Mouse (Mus musculus) R1 (cell line): Measurements from ENCODE around the gene Qpctl.
A peak's percentile ranks its signal among the peaks of the same experiment; 100 is the strongest.
"Not testable (repeated sequence)": the region's sequence is repeated elsewhere in the genome, so short reads cannot be mapped to it uniquely, and the experiment has no call there.

Experiments
- DNase-seq: peaks from one replicate; pipeline ENCODE4 v3.0.0-alpha.2; 2018; ENCODE audit warnings: low read depth, low spot score

Gene Qpctl

GRCm38 (mm10) chr7:19164189-19164588, 15.1 kb upstream of the Qpctl start:
- peak; percentile 98 for DNase-seq

DNA sequence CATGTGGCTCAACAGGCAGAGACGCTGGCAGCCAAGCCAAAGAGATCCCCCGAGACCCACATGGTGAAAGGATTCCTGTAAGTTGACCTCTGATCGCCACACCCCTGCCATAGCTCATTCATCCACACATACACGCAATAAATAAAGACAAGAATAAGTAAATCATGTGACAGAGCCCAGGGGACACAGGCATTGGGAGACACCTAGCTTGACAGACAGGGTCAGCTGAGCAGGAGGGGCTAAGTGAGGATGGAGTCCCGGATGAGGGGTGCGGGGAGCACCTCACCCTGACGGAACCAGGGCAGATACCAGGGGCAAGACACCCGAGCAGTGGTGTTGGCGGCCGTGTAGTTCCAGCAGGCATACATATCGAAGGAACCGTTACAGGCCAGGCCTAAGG, 14.7 kb upstream of the Qpctl start:
- DNase-seq, result no peak

DNA sequence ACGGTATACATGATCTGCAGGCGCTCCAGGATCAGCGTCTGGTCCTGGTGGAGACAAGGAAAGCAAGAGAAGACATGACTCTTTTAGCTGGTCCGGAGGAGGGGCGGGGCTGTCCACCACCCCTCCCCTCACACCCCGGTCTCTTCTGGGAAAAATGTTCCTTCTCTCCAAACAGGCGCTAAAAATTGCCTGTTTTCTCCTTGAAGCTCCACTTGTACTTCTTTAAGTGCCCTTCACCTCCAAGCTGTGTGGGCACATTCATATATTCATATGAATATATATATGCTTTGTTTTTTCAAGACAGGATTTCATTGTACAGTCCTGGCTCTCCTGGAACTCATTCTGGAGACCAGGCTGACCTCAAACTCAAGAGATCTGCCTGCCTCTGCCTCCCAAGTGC, 13.8 kb upstream of the Qpctl start:
- no peak for DNase-seq

DNA sequence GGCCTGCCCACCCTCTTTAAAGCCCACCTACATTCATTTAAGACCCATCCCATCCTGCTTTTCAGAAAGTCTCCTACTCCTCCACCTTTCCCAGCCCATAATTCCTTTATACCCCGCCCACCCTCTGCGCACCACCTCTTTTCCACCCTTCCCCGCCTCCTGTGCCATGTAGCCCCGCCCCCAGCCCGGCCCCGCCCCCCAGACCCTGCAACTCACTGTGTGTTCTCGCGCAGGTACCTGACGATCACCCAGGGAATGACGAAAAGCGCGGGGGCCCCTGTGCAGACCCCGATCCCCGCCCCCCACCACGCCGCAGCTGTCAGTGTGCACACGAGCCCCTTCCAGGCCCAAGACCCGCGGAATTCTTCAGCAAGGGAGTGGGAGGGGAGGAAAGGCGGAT, 11.0 kb upstream of the Qpctl start:
- DNase-seq, result peak; percentile 85

DNA sequence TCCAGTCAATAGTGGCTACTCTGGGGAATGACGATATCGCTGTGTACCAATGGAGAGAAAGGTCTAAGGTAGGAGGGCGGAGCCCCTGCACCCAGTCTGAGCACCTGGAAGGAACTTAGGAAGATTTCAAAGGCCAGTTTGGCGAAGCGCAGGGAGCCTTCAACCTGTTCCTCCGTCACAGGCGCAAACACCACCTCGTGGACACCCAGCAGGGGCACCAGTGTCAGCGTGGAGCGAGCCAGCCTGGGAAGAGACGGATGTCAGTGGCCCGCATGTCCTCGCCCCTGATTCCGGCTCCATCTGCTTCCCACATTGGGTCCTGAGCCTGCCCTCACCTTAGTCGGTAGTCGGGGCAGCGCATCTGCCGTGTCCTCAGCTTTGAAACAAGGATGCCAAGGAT, 10.3 kb upstream of the Qpctl start:
- no peak for DNase-seq

- no peak for DNase-seq
Measured at GRCm38 (mm10) chr7:19158601-19159000, 9.5 kb upstream of the Qpctl start.

DNA sequence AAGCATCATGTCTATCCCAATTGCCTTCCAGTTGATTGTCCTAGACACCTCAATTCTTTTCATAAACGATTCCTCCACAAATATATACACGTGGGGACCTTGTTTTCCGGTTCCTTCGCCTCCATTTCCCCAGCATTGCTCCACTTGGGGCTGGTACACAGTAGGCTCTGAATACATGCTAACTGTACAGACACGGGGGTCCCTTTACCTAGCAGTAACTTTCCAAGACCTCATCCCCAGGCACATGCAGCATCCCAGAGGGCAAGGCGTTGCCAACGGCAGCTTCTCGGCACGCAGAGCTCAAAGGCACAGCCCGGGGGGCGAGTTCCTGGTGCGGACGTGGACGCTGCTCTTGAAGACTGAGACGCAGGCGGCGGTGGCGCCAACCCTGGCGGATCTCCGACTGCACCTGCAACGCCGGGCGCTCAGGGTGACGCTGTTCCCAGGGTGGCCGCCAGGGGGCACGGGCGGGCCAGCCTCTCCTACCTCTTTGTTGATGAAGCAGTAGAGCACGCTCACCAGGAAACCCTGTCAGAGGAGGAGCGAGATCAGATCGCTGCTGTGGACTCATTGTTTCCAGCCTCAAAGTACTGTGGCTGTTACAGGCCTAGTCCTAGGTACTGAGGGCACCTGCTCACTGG, 8.2 kb upstream of the Qpctl start:
- DNase-seq, result peak; percentile 88

- peak; percentile 41 for DNase-seq
Measured at GRCm38 (mm10) chr7:19155825-19156475, 6.9 kb upstream of the Qpctl start.

DNA sequence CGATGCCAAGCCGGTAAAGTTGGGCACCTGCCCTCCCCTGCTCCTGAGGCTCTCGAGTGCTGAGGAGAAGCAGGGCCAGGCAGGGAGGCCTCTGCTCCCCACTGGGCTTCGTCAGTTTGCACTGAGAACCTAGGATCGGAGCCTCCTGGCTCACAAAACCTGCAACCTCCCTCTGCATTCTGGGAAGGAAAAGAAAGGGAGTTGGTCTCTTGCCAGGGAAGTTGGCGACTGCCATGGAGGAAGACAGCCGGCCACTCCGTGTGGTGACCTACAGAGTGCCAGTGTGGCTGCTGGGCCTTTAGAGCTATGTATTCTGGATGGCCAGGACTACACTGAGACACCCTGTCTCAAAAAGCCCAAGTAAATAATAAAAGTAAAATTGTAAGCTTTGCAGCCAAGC, 5.7 kb upstream of the Qpctl start:
- no peak for DNase-seq

- DNase-seq, result not testable (repeated sequence)
Measured at GRCm38 (mm10) chr7:19151121-19151520, 2.0 kb upstream of the Qpctl start.

DNA sequence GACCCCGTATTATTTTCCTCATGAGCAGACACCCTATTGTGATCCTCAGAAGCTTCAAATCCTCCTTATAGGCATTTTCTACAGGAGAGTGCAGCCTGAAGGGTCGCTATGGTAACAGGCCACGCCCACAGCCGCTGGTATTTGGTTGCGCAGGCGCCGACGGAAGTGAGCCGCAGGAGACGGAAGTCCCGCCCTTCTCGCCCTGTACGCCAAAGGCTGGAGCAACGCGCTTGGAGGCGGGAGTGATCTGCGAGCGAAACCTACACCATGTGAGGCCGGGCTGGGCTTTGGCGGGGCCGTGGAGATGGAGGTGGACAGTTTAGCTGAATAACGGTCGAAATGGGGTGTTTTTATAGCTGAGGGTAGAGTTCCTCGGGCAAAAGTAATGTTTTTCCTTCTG, 535 bp upstream of the Qpctl start, which contains the start of gene Snrpd2:
Gene Snrpd2 (plus strand): TSS at position 97 of the 400 bp plus-strand sequence.
- peak; percentile 96 for DNase-seq

DNA sequence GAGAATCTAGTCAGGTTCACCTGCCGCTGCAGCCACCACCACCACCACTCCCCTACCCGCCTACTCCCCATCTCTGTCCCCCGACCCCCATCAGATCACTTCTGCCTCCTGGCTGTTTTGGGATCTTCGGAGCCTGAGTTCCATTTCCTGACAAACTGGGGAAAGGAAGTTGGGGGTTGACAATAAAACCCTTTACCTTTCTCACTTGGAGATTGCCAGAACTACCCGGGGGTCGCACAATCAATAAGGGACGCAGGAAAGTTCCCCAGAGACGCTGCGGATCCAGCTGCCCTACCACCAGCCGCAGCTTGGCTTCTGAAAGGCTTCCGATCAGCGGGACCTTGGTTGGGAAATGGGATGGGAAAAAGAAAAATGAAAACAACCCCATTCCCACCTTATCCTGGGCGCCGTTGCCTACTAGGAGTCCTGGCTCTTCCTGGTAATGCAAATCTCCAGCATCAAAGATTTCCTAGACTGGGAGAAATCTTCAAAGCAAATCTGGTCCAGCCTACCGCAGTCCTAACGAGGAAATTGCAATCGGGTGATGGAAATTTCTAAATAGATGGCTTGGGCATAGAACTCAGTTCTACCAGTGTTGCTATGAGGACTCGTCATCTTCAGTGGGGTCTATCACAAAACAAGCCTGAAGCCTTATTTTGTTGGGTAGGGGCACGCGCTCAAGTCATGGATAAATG, 764 bp downstream of the Qpctl start:
- DNase-seq, result peak; percentile 16

DNA sequence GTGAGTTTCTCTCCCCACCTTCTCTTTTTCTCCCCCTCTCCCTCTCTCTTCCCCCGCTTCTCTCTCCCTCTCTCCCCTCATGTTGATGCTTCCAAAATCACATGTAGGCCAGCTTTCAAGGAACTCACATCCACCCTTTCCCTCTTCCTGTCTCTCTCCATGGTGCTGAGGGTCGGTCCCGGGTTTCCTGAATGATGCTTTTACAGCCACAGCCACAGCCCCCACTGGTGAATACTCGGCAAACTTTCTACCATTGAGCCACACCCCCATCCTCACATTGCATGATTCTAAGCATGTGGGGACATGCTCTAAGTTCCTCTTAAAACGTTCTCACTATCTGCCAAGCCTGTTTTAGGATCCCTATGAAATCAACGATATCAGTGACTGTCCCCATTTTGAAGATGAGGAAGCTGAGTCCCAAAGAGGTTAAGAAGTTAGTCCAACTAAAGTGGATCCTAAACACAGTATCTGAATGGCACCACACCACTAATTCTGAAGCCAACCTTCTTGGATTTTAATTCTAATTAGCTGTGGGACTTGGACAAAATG, 1.5 kb downstream of the Qpctl start:
- DNase-seq, result peak; percentile 33

DNA sequence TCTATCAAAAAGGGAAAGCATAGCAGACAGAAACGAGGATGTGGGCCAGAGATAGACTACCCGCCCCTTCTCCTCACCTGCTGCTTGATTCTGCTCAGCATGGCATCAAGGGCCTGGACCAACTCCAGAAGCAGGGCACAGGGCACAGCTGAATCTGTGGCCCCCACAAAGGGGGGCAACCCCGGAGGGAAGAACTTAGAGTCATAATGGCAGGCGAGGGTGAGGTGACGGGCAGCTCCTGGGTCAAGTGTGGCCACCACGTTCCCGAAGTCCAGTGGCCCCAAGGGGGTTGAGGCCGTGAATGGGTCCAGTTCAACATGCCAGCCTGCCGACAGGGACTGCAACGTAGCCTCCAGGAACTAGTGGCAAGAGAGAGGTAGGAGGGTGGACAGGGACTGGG, 2.3 kb downstream of the Qpctl start:
- DNase-seq, result no peak

- peak; percentile 72 for DNase-seq
Measured at GRCm38 (mm10) chr7:19137380-19137779, 11.7 kb downstream of the Qpctl start.

GRCm38 (mm10) chr7:19136673-19137334, 12.3 kb downstream of the Qpctl start:
- peak; percentile 28 for DNase-seq

DNA sequence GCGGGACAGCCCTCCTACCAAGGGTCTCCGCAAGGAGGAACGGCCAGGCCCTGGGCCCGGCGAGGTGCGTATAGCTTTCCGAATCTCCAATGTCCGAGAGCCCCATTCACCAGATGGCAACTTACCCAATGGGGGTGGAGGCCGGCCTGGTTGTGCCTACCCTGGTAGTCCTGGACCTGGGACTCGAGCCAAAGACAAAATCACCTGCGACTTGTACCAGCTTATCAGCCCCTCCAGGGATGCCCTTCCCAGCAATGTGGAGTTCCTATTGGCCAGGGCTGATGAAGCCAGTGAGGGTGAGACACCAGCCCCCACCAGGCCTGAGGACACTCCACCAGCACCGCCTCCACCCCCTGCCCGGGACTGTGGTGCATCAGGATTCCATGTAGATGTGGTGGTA, 12.9 kb downstream of the Qpctl start:
- DNase-seq, result peak; percentile 60

DNA sequence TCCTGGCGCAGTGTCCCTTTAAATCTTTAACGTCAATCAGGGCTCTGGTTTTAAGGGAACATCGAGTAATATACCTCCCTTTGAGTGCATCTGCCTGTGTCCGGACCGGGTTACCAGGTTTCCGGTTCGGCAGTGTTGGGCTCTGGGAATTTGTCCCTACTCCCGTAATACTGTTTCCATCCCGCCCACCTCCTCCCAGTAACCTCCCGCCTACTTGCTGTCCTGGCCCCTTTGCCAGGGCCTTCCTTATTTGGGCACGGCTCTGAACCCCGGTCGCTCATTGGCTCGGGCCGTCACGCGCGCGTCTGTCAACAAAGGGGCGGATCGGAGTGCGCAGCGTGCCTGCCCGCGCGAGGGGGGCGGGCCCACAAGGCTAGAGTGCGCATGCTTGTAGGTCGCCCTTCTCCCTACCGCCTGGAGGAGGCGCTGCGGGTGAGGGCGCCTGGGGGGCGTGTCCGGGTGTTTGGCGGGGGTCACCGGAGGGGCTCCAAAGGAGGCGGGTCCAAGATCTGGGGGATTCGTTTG, 17.7 kb downstream of the Qpctl start:
- DNase-seq, result peak; percentile 100

DNA sequence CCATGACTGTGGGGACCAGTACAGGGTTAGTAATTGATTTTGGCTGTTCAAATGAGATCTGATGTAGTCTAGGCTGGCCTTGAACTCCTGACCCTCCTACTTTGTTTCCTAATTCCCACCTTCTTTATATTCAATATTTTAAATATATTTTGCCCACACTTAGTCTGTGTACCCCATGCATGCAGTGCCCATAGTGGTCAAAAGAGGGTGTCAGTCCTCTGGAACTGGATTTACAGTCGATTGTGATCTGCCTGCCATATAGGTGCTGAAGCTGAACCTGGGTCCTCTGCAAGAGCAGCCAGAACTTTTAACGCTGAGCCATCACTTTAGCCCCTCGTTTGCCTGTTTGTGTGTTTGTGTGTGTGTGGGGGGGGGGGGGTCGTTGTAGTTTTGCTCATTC, 18.4 kb downstream of the Qpctl start:
- DNase-seq, result peak; percentile 57

- no peak for DNase-seq
Measured at GRCm38 (mm10) chr7:19129396-19129795, 19.7 kb downstream of the Qpctl start.

- DNase-seq, result no peak
Measured at GRCm38 (mm10) chr7:19127744-19128143, 21.3 kb downstream of the Qpctl start.

GRCm38 (mm10) chr7:19124713-19125112, 24.4 kb downstream of the Qpctl start:
- no peak for DNase-seq
